ENCODE assay signal across 8 mouse cellular contexts in genomic region chr5:114323791-114324507, GRCm38 (mm10). TPM values are rescaled to one million over a fixed set of nuclear protein-coding genes. Genes with fewer than 3 reads are reported as not detected.
DNase-seq lines count a peak whose midpoint lies in the region; ATAC-seq lines count a peak whose summit lies in the region.

No protein-coding gene starts in this region.

- 0 out of 2 replicates have a peak, but pooled peaks cover 5% of the 10 kb centered on the region for H3K27me3 ChIP-seq in heart, embryonic 11.5 days (ENCODE audit: control insufficient read depth, insufficient read depth, low read length)
- no peaks in the 10 kb centered on the region for H3K27me3 ChIP-seq in embryonic facial prominence, embryonic 13.5 days
- no peaks in the 10 kb centered on the region for H3K27me3 ChIP-seq in hindbrain, embryonic 14.5 days (ENCODE audit: control insufficient read depth, insufficient read depth, low read length)
- peaks cover 29% of the 10 kb centered on the region for H3K27me3 ChIP-seq in liver, embryonic 12.5 days (replicated peaks)

- no peaks in the 10 kb centered on the region for H3K36me3 ChIP-seq in heart, embryonic 11.5 days (ENCODE audit: control insufficient read depth, insufficient read depth, low read length)
- H3K36me3 ChIP-seq in embryonic facial prominence, embryonic 13.5 days, result no peaks in the 10 kb centered on the region
- no peaks in the 10 kb centered on the region for H3K36me3 ChIP-seq in hindbrain, embryonic 14.5 days (replicated peaks; ENCODE audit: control insufficient read depth, insufficient read depth)
- H3K36me3 ChIP-seq in liver, embryonic 12.5 days, result no peaks in the 10 kb centered on the region

- H3K4me2 ChIP-seq in heart, embryonic 11.5 days, result peak overlapping the region; percentile 50
- H3K4me2 ChIP-seq in embryonic facial prominence, embryonic 13.5 days, result peak overlapping the region; percentile 46
- H3K4me2 ChIP-seq in hindbrain, embryonic 14.5 days (replicated peaks), result peak overlapping the region; percentile 1; the same call in 1 of the 2 replicates
- peak overlapping the region; percentile 32 for H3K4me2 ChIP-seq in liver, embryonic 12.5 days

- H3K9me3 ChIP-seq in heart, embryonic 11.5 days (replicated peaks; ENCODE audit: control insufficient read depth, low read length), result no peaks in the 10 kb centered on the region
- H3K9me3 ChIP-seq in embryonic facial prominence, embryonic 13.5 days, result no peaks in the 10 kb centered on the region
- no peaks in the 10 kb centered on the region for H3K9me3 ChIP-seq in hindbrain, embryonic 14.5 days (ENCODE audit: control insufficient read depth, low read length)
- no peaks in the 10 kb centered on the region for H3K9me3 ChIP-seq in liver, embryonic 12.5 days (replicated peaks)

- DNase-seq in heart, adult 11 months, result no peak
- peak; percentile 70 for DNase-seq in Muller cell, postnatal 12 days (ENCODE audit: inconsistent ontology term)
- peak; percentile 62 for DNase-seq in hindbrain, embryonic 14.5 days (ENCODE audit: low spot score)
- DNase-seq in thymus, postnatal 0 days (ENCODE audit: low spot score), result peak; percentile 48

- H3K9ac ChIP-seq in heart, embryonic 11.5 days (ENCODE audit: low read depth, low read length), result 0 out of 2 replicates have a peak overlapping the region, but pooled peaks have one; percentile 10
- H3K9ac ChIP-seq in embryonic facial prominence, embryonic 13.5 days, result peak overlapping the region; percentile 44
- H3K9ac ChIP-seq in hindbrain, embryonic 14.5 days, result no peak overlapping the region
- H3K9ac ChIP-seq in liver, embryonic 12.5 days, result no peak overlapping the region

- 23% methylated on average over 16 of the region's 16 CpGs for WGBS in heart, embryonic 11.5 days (ENCODE audit: insufficient replicate concordance)
- 15% methylated on average over 16 of the region's 16 CpGs for WGBS in embryonic facial prominence, embryonic 13.5 days
- 22% methylated on average over 16 of the region's 16 CpGs for whole genome bisulfite sequencing in hindbrain, embryonic 14.5 days
- 20% methylated on average over 16 of the region's 16 CpGs for WGBS in liver, embryonic 12.5 days (ENCODE audit: insufficient replicate concordance)

- no peak overlapping the region for H3K4me3 ChIP-seq in heart, embryonic 11.5 days (ENCODE audit: low read depth, low read length)
- H3K4me3 ChIP-seq in embryonic facial prominence, embryonic 13.5 days, result no peak overlapping the region
- H3K4me3 ChIP-seq in hindbrain, embryonic 14.5 days (replicated peaks; ENCODE audit: low read length), result no peak overlapping the region
- H3K4me3 ChIP-seq in liver, embryonic 12.5 days, result no peak overlapping the region

- no peaks in the 10 kb centered on the region for H3K4me1 ChIP-seq in heart, embryonic 11.5 days (ENCODE audit: control insufficient read depth, insufficient read depth, low read length)
- peaks cover 11% of the 10 kb centered on the region; the same call in 1 of the 2 replicates for H3K4me1 ChIP-seq in embryonic facial prominence, embryonic 13.5 days
- peaks cover 6% of the 10 kb centered on the region for H3K4me1 ChIP-seq in hindbrain, embryonic 14.5 days (replicated peaks; ENCODE audit: control insufficient read depth, insufficient read depth, low read length)
- no peaks in the 10 kb centered on the region for H3K4me1 ChIP-seq in liver, embryonic 12.5 days

- no peak for ATAC-seq in heart, embryonic 11.5 days (replicated peaks; ENCODE audit: insufficient number of reproducible peaks, low FRiP score, low TSS enrichment)
- ATAC-seq in embryonic facial prominence, embryonic 13.5 days (ENCODE audit: insufficient number of reproducible peaks, insufficient read depth, low FRiP score, low TSS enrichment, low read depth), result no peak
- ATAC-seq in hindbrain, embryonic 14.5 days (ENCODE audit: low FRiP score), result no peak
- ATAC-seq in liver, embryonic 12.5 days, result no peak
- ATAC-seq in monocyte, adult 5-6 weeks (replicated peaks; ENCODE audit: insufficient number of reproducible peaks, low FRiP score, low TSS enrichment, poor library complexity, severe bottlenecking), result peak; percentile 67

- no peak overlapping the region for H3K27ac ChIP-seq in heart, embryonic 11.5 days (ENCODE audit: low read depth, low read length)
- no peak overlapping the region for H3K27ac ChIP-seq in embryonic facial prominence, embryonic 13.5 days
- no peak overlapping the region for H3K27ac ChIP-seq in hindbrain, embryonic 14.5 days
- no peak overlapping the region for H3K27ac ChIP-seq in liver, embryonic 12.5 days

RNA-seq across cellular contexts. Expression of gene Myo1h, which starts 35.0 kb away (rescaled TPM):
- polyA plus RNA-seq in heart, embryonic 11.5 days (2014; fragmentation: Nextera tagmentation; extraction: Ambion mirVana), result 0.35 and 1.3 TPM in 2 replicates
- polyA plus RNA-seq in embryonic facial prominence, embryonic 13.5 days (2015; fragmentation: Nextera tagmentation; extraction: Ambion mirVana), result 1.5 and 2.1 TPM in 2 replicates
- polyA plus RNA-seq in hindbrain, embryonic 14.5 days (2014; fragmentation: Nextera tagmentation; extraction: Ambion mirVana), result 0.64 TPM in 2 replicates
- polyA plus RNA-seq in liver, embryonic 12.5 days (2016; fragmentation: Nextera tagmentation; extraction: Ambion mirVana), result 0.38 and 0.56 TPM in 2 replicates
- 2.3 to 8.7 TPM (median 4.6 TPM) in 3 replicates for total RNA-seq in monocyte, adult 5-6 weeks (2017)
- 0.27 and 0.55 TPM in 2 replicates for polyA plus RNA-seq in thymus, postnatal 0 days (2015; fragmentation: Nextera tagmentation; extraction: Ambion mirVana)

RNA-seq across cellular contexts. Expression of gene Foxn4, which starts 50.3 kb away (rescaled TPM):
- not detected in 2 replicates for polyA plus RNA-seq in heart, embryonic 11.5 days (2014; fragmentation: Nextera tagmentation; extraction: Ambion mirVana)
- 0.07 and 0.14 TPM in 2 replicates for polyA plus RNA-seq in embryonic facial prominence, embryonic 13.5 days (2015; fragmentation: Nextera tagmentation; extraction: Ambion mirVana)
- polyA plus RNA-seq in hindbrain, embryonic 14.5 days (2014; fragmentation: Nextera tagmentation; extraction: Ambion mirVana), result 0.24 and 0.56 TPM in 2 replicates
- polyA plus RNA-seq in liver, embryonic 12.5 days (2016; fragmentation: Nextera tagmentation; extraction: Ambion mirVana), result not detected in 2 replicates
- total RNA-seq in monocyte, adult 5-6 weeks (2017), result not detected in 3 replicates
- polyA plus RNA-seq in thymus, postnatal 0 days (2015; fragmentation: Nextera tagmentation; extraction: Ambion mirVana), result 0.05 and 0.13 TPM in 2 replicates

RNA-seq across cellular contexts. Expression of gene Kctd10, which starts 56.4 kb away (rescaled TPM):
- 84.8 and 112 TPM in 2 replicates for polyA plus RNA-seq in heart, embryonic 11.5 days (2014; fragmentation: Nextera tagmentation; extraction: Ambion mirVana)
- 108 and 110 TPM in 2 replicates for polyA plus RNA-seq in embryonic facial prominence, embryonic 13.5 days (2015; fragmentation: Nextera tagmentation; extraction: Ambion mirVana)
- polyA plus RNA-seq in hindbrain, embryonic 14.5 days (2014; fragmentation: Nextera tagmentation; extraction: Ambion mirVana), result 60.9 and 67.9 TPM in 2 replicates
- 35.5 and 36.2 TPM in 2 replicates for polyA plus RNA-seq in liver, embryonic 12.5 days (2016; fragmentation: Nextera tagmentation; extraction: Ambion mirVana)
- 86.5 to 90.0 TPM (median 87.5 TPM) in 3 replicates for total RNA-seq in monocyte, adult 5-6 weeks (2017)
- polyA plus RNA-seq in thymus, postnatal 0 days (2015; fragmentation: Nextera tagmentation; extraction: Ambion mirVana), result 65.6 and 65.8 TPM in 2 replicates

RNA-seq across cellular contexts. Expression of gene Ube3b, which starts 56.5 kb away (rescaled TPM):
- 43.0 and 54.7 TPM in 2 replicates for polyA plus RNA-seq in heart, embryonic 11.5 days (2014; fragmentation: Nextera tagmentation; extraction: Ambion mirVana)
- polyA plus RNA-seq in embryonic facial prominence, embryonic 13.5 days (2015; fragmentation: Nextera tagmentation; extraction: Ambion mirVana), result 41.4 and 43.4 TPM in 2 replicates
- 45.9 and 48.2 TPM in 2 replicates for polyA plus RNA-seq in hindbrain, embryonic 14.5 days (2014; fragmentation: Nextera tagmentation; extraction: Ambion mirVana)
- 25.0 and 26.5 TPM in 2 replicates for polyA plus RNA-seq in liver, embryonic 12.5 days (2016; fragmentation: Nextera tagmentation; extraction: Ambion mirVana)
- total RNA-seq in monocyte, adult 5-6 weeks (2017), result 22.0 to 38.0 TPM (median 27.7 TPM) in 3 replicates
- 29.4 and 29.7 TPM in 2 replicates for polyA plus RNA-seq in thymus, postnatal 0 days (2015; fragmentation: Nextera tagmentation; extraction: Ambion mirVana)

Comparison
In these comparisons a context has a peak if more than half of its experiments do, and no peak if none do; other contexts are left out.
1. H3K9ac ChIP-seq: peak in heart, embryonic 11.5 days (single experiment) and embryonic facial prominence, embryonic 13.5 days (single experiment); none in hindbrain, embryonic 14.5 days (single experiment) and liver, embryonic 12.5 days (single experiment).
2. Peak in every context shown above with its lines, with median percentiles within 50 percentile points of each other: H3K4me2 ChIP-seq.